Mouse (Mus musculus) olfactory bulb, adult 2 months (tissue): Measurements from ENCODE around the gene Tbc1d4.

Experiments used
- CTCF ChIP-seq: fragments of 200-500 bp; IDR thresholded peaks from 2 replicates; pipeline ENCODE4 v1.5.1; 2012; ENCODE audit warnings: low read depth, mild to moderate bottlenecking, low read length, moderate library complexity; ENCODE audit not compliant: insufficient read depth
- POLR2A ChIP-seq: fragments of 200-500 bp; IDR thresholded peaks from 2 replicates; pipeline ENCODE4 v1.6.1; 2012; ENCODE audit warnings: mild to moderate bottlenecking, low read depth, low read length, moderate library complexity; ENCODE audit not compliant: insufficient read depth

DNA sequence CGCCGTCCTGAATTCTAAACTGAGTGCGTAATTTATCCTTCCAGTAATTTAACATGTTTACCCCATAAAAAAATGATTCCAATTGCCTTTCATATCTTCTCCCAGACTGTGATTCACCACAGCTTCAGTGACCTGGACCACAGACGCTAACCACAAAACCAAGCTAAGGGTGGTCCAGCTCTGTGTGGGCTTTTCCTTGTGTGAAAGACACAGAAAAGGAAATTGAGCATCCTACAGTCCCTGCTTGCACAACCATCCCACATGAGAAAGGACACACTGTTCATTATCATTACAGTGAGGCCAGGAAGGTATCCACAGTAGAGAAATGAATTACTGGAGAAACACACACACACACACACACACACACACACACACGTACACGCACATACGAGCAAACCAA is 99.2 kb downstream of the Tbc1d4 start:
- TF ChIP-seq POLR2A (no peak), CTCF (no peak)
